Mouse (Mus musculus) heart, postnatal 0 days (tissue): ENCODE data around the gene Tbl2. TPM values are rescaled to one million over a fixed set of nuclear protein-coding genes. Genes with fewer than 3 reads are reported as not detected.
A peak's percentile ranks its signal among the peaks of the same experiment; 100 is the strongest.

Experiments
- ATAC-seq: fragments of 200-750 bp; cut with Nextera tagmentation; 2 replicates; pipeline ENCODE4 v1.8.0; 2017; ENCODE audit warnings: low read depth, moderate number of reproducible peaks, moderate library complexity; ENCODE audit not compliant: insufficient read depth
- DNase-seq: peaks from one replicate; pipeline ENCODE4 v3.0.0-alpha.2; 2016; ENCODE audit warnings: low spot score
- H3K27ac ChIP-seq: fragments of 300-500 bp; sonication (generic); 2 replicates; pipeline ENCODE4 v1.5.1; 2014; ENCODE audit warnings: low read depth, mild to moderate bottlenecking
- H3K27me3 ChIP-seq: fragments of 300-500 bp; sonication (generic); 2 replicates; pipeline ENCODE4 v1.6.1; 2014; ENCODE audit warnings: low read length, mixed read lengths; ENCODE audit not compliant: control insufficient read depth, insufficient read depth
- H3K36me3 ChIP-seq: fragments of 300-500 bp; sonication (generic); replicated peaks from 2 replicates; pipeline ENCODE4 v1.6.1; 2014; ENCODE audit warnings: low read length, mixed read lengths; ENCODE audit not compliant: control insufficient read depth, insufficient read depth
- H3K4me1 ChIP-seq: fragments of 300-500 bp; sonication (generic); 2 replicates; pipeline ENCODE4 v1.6.1; 2014; ENCODE audit warnings: antibody characterized with exemption; ENCODE audit not compliant: control insufficient read depth, insufficient read depth
- H3K4me2 ChIP-seq: fragments of 300-500 bp; sonication (generic); 2 replicates; pipeline ENCODE4 v1.6.1; 2014; ENCODE audit warnings: low read depth, mild to moderate bottlenecking, low read length, moderate library complexity
- H3K4me3 ChIP-seq: fragments of 300-500 bp; sonication (generic); 2 replicates; pipeline ENCODE4 v1.5.1; 2014; ENCODE audit warnings: low read depth, low read length
- H3K9ac ChIP-seq: fragments of 300-500 bp; sonication (generic); replicated peaks from 2 replicates; pipeline ENCODE4 v1.6.1; 2014; ENCODE audit warnings: low read depth, low read length, mixed read lengths
- H3K9me3 ChIP-seq: fragments of 300-500 bp; sonication (generic); replicated peaks from 2 replicates; pipeline ENCODE4 v1.6.1; 2016; ENCODE audit warnings: low read length; ENCODE audit not compliant: control insufficient read depth
- CTCF ChIP-seq: IDR thresholded peaks from 2 replicates; pipeline ENCODE4 v1.5.1; 2016; ENCODE audit warnings: antibody characterized with exemption, control low read depth, low read depth
- EP300 ChIP-seq: IDR thresholded peaks from 2 replicates; pipeline ENCODE4 v1.6.1; 2016; ENCODE audit warnings: antibody characterized with exemption, low read depth
- WGBS: fragments of 180-500 bp; shearing (Covaris S2); extraction: QIAGEN DNeasy Blood & Tissue Kit; methylation state at CpG from one replicate; pipeline ENCODE4 v1.1.7; 2014; 5-methylcytosine and 5-hydroxymethylcytosine counted together
- polyA plus RNA-seq: library from polyadenylated mRNA; unstranded; fragments of >200 nt; fragmentation: Nextera tagmentation; extraction: Ambion mirVana; gene quantifications from 2 replicates; pipeline ENCODE4 v1.2.1, GENCODE M21; 2015
- total RNA-seq: library from RNA; depleted of rRNA; stranded (reverse); fragments of >200 nt; gene quantifications from 2 replicates; pipeline ENCODE4 v1.2.3, GENCODE M21; 2014; ENCODE audit warnings: low replicate concordance

The Tbl2 gene
- total and polyA plus RNA-seq, 2 experiments from 2014 or later = 11.3 to 30.0 TPM

DNA sequence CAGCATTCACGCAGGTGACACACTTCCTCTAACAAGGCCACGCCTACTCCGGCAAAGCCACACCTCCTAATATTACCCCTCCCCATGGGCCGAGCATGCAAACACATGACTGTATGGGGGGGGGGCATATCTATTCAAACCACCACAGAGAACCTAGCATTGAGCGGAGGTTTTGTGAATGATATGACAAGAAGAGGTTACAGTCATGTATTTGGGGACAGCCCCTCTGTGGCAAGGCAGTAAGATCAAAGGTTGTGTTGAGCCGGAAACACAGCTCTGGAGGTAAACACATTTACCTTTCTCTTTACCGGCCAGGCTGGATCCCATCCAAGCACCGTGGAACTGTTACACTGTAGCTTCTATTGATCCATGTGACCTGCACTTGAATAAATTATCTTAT, 34.2 kb upstream of the Tbl2 start:
- 79% methylated on average over 8 of the region's 8 CpGs for WGBS
- H3K9ac ChIP-seq = no peak overlapping the region

DNA sequence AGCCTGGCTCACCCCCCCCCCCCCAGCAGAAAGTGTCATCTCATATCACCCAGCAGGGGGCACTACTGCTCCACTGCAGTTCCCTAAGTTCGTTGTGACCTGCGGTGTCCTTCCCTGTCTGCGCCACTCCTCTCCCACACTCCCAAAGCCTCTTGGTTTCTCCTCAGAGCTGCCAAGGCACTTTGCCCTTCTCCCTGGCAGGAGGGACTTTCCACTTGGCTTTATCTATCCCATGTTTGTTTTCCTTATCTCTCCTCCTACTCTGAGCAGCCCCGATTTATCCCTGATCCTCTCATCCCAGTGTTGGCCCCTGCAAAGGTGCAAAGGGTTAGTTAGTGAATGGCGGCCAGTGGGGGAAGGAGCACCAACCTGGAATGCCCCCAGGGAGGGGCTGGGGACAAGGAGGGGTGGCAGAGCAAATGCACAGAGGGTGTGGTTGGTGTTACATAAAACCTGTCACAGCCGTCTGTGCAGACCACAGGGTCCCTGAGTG, 30.8 kb upstream of the Tbl2 start:
- WGBS = 14% methylated on average over 6 of the region's 6 CpGs
- Histone ChIP-seq H3K4me3 (no peak overlapping the region), H3K9ac (no peak overlapping the region), H3K27ac (no peak overlapping the region), H3K4me1 (no peaks in the 10 kb centered on the region; the same call in 1 of the 2 replicates), H3K4me2 (no peak overlapping the region), H3K27me3 (no peaks in the 10 kb centered on the region), H3K9me3 (no peaks in the 10 kb centered on the region), H3K36me3 (no peaks in the 10 kb centered on the region)
- TF ChIP-seq CTCF = peak; percentile 83
- no peak for TF ChIP-seq EP300
- DNase-seq (peak; percentile 79), ATAC-seq (peak; percentile 73)

More for the DNA sequence above, 34.2 kb upstream of the Tbl2 start:
- Histone ChIP-seq H3K36me3 (no peaks in the 10 kb centered on the region), H3K4me3 (no peak overlapping the region), H3K4me2 (no peak overlapping the region), H3K9me3 (no peaks in the 10 kb centered on the region), H3K27ac (no peak overlapping the region), H3K27me3 (no peaks in the 10 kb centered on the region), H3K4me1 (no peaks in the 10 kb centered on the region; the same call in 1 of the 2 replicates)
- DNase-seq (no peak), ATAC-seq (no peak)
- TF ChIP-seq CTCF (no peak), EP300 (no peak)

DNA sequence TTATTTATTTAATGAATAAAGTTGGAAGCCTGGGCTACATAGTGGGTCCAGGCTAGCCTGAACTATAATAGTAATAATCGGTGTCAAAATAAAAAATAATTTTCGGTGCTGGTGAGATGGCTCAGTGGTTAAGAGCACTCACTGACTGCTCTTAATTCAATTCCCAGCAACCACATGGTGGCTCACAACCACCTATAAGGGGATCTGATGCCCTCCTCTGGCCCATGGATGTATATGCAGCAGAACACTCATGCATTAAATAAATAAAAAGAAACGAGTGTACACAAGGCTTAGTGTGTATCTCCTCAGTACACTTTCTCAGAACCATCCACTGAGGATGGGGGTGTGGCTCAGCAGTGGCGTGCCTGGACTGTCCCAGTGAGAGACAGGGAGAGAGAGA, 28.7 kb upstream of the Tbl2 start:
- no peak for DNase-seq
- ATAC-seq = no peak
- no peak overlapping the region for H3K9ac ChIP-seq
- no peaks in the 10 kb centered on the region for H3K9me3 ChIP-seq
- 64% methylated on average over 4 of the region's 4 CpGs for WGBS
- H3K4me3 ChIP-seq = no peak overlapping the region
- no peaks in the 10 kb centered on the region for H3K36me3 ChIP-seq
- H3K27ac ChIP-seq = no peak overlapping the region
- TF ChIP-seq EP300 (no peak), CTCF (peak; percentile 21; the same call in 1 of the 2 replicates)
- no peaks in the 10 kb centered on the region; the same call in 1 of the 2 replicates for H3K4me1 ChIP-seq
- H3K4me2 ChIP-seq = no peak overlapping the region
- no peaks in the 10 kb centered on the region for H3K27me3 ChIP-seq

DNA sequence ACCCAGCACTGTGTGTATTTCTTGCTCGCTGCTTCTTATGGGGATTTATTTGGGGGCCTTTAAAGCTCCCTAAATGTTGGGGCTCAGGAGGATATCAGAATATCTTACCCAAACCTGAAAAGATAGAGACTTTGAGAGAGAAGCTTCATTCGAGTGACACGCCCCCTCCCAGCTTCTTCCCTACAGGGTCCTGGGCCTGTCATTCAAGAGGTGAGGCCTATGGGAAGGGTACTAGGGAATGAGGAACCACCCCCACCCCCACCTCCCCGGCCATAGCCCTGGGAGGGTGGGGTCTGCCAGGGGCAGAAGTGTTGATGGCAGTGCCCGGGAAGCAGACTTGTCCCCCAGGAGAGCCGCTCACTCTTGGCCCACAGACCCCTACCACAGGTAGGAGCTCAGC, 23.3 kb upstream of the Tbl2 start:
- Histone ChIP-seq H3K36me3 (no peaks in the 10 kb centered on the region), H3K9me3 (no peaks in the 10 kb centered on the region), H3K4me1 (no peaks in the 10 kb centered on the region), H3K4me2 (no peak overlapping the region), H3K9ac (no peak overlapping the region), H3K4me3 (no peak overlapping the region), H3K27ac (no peak overlapping the region), H3K27me3 (no peaks in the 10 kb centered on the region; the same call in 1 of the 2 replicates)
- 73% methylated on average over 6 of the region's 6 CpGs for WGBS
- DNase-seq (no peak), ATAC-seq (no peak)
- TF ChIP-seq CTCF = no peak

DNA sequence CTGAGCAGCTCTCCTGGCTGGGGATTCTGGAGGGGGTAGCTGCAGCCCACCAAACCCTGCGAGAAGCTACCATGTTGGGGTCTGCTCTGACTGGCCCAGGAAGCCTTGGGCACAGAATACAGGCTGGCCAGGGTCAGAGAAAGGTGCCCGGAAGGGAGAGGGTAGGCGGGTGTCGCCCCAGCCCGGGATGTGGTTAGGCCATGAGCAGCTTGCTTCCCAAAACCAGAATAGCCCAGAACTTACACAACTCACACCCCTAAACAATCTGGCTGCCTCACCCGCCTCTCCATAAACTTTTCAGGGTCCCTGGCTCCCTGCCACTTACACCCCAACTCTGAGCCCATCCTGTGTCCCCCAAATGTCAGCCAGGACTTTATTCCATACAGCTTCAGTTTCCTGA, 21.8 kb upstream of the Tbl2 start:
- ATAC-seq (no peak), DNase-seq (no peak)
- Histone ChIP-seq H3K4me2 (no peak overlapping the region), H3K9me3 (no peaks in the 10 kb centered on the region), H3K27ac (no peak overlapping the region), H3K27me3 (peaks cover 6% of the 10 kb centered on the region), H3K9ac (no peak overlapping the region), H3K4me3 (no peak overlapping the region), H3K4me1 (no peaks in the 10 kb centered on the region), H3K36me3 (no peaks in the 10 kb centered on the region)
- 58% methylated on average over 5 of the region's 6 CpGs for WGBS
- no peak for TF ChIP-seq EP300
- TF ChIP-seq CTCF = no peak

DNA sequence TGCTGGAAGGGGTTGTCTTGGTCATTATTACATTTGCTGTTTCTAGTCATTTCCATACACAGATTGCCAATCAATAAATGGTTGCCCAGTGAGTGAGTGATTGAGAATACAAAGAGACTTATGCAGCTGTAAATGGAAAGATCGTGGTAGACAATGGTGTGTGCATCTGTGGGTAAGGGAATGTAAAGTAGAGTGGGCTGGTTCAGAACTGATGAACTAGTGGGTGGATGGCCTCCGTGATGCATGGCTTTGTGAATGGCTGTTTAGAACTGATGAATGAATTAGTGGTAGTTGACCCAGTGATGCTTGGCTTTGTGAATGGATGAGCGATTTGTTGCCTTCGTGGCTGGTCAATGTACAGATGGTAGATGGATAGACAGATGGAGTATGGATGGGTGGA, 19.7 kb upstream of the Tbl2 start:
- Histone ChIP-seq H3K4me2 (no peak overlapping the region), H3K9ac (no peak overlapping the region), H3K9me3 (no peaks in the 10 kb centered on the region), H3K27ac (no peak overlapping the region), H3K36me3 (no peaks in the 10 kb centered on the region), H3K4me1 (peaks cover 7% of the 10 kb centered on the region; the same call in 1 of the 2 replicates), H3K27me3 (peaks cover 27% of the 10 kb centered on the region), H3K4me3 (no peak overlapping the region)
- DNase-seq (no peak), ATAC-seq (no peak)
- TF ChIP-seq CTCF (no peak), EP300 (no peak)
- 79% methylated on average over 4 of the region's 4 CpGs for WGBS
